Mouse (Mus musculus): ENCODE measurements around the gene Psg17. TPM values are rescaled to one million over a fixed set of nuclear protein-coding genes. Genes with fewer than 3 reads are reported as not detected.
"Not testable (repeated sequence)": the region's sequence is repeated elsewhere in the genome, so short reads cannot be mapped to it uniquely, and the experiment has no call there.

The Psg17 gene
- not detected for total RNA-seq (2021)
- 0.04 and 0.06 TPM in 2 replicates for polyA plus RNA-seq (2012; rRNA removed)
- long read RNA-seq = 0 reads

GRCm38 (mm10) chr7:18821507-18821906 lies at the start of gene Psg17:
Gene Psg17 (minus strand): TSS chr7:18821607.
- H3K27me3 ChIP-seq (ENCODE audit: control insufficient read depth, insufficient read depth, low read length) = no peaks in the 10 kb centered on the region
- no peaks in the 10 kb centered on the region for H3K36me3 ChIP-seq (ENCODE audit: control insufficient read depth, insufficient read depth, low read length)
- TF ChIP-seq CTCF (IDR thresholded peaks at IDR 0.05) (no peak), POLR2A (IDR thresholded peaks at IDR 0.05; ENCODE audit: insufficient read depth, low read depth, low read length) (no peak), EP300 (IDR thresholded peaks at IDR 0.05; ENCODE audit: insufficient read depth, low read depth, low read length) (no peak)
- no peak within 1 kb of the TSS for H3K27ac ChIP-seq
- no peaks in the 10 kb centered on the region for H3K79me2 ChIP-seq (replicated peaks; ENCODE audit: control insufficient read depth, insufficient read depth, low read length)
- no peaks in the 10 kb centered on the region for H3K4me1 ChIP-seq (ENCODE audit: control insufficient read depth, insufficient read depth, low read length)
- no peak for DNase-seq
- no peak within 1 kb of the TSS for H3K9ac ChIP-seq (ENCODE audit: low read depth, low read length)
- WGBS = 60% methylated on average over 3 of the region's 3 CpGs
- intact Hi-C loops (cut with DNase I) = no loop called here
- H3K4me3 ChIP-seq = no peak within 1 kb of the TSS

GRCm38 (mm10) chr7:18871031-18871430 lies 49.6 kb upstream of the Psg17 start, which contains the start of gene Pglyrp1:
Gene Pglyrp1 (plus strand): TSS chr7:18871331.
- H3K27ac ChIP-seq; H3K4me1 ChIP-seq (ENCODE audit: control insufficient read depth, insufficient read depth, low read length); intact Hi-C loops (cut with DNase I); H3K4me3 ChIP-seq; H3K79me2 ChIP-seq (replicated peaks; ENCODE audit: control insufficient read depth, insufficient read depth, low read length); DNase-seq; H3K36me3 ChIP-seq (ENCODE audit: control insufficient read depth, insufficient read depth, low read length); H3K27me3 ChIP-seq (ENCODE audit: control insufficient read depth, insufficient read depth, low read length); H3K9ac ChIP-seq (ENCODE audit: low read depth, low read length): not testable (repeated sequence)
- 100% methylated on average over 1 of the region's 8 CpGs for WGBS

- Histone ChIP-seq H3K36me3 (ENCODE audit: control insufficient read depth, insufficient read depth, low read length) (no peaks in the 10 kb centered on the region), H3K27me3 (ENCODE audit: control insufficient read depth, insufficient read depth, low read length) (no peaks in the 10 kb centered on the region), H3K4me1 (ENCODE audit: control insufficient read depth, insufficient read depth, low read length) (peaks cover 1% of the 10 kb centered on the region; the same call in 1 of the 2 replicates), H3K9ac (ENCODE audit: low read depth, low read length) (no peak overlapping the region), H3K79me2 (replicated peaks; ENCODE audit: control insufficient read depth, insufficient read depth, low read length) (no peaks in the 10 kb centered on the region), H3K27ac (no peak overlapping the region), H3K4me3 (no peak overlapping the region)
- intact Hi-C loops (cut with DNase I) = no loop called here
- peak; percentile 48 for TF ChIP-seq CTCF (IDR thresholded peaks at IDR 0.05)
- TF ChIP-seq EP300 (IDR thresholded peaks at IDR 0.05; ENCODE audit: insufficient read depth, low read depth, low read length) = no peak
- no peak for TF ChIP-seq POLR2A (IDR thresholded peaks at IDR 0.05; ENCODE audit: insufficient read depth, low read depth, low read length)
- 85% methylated on average over 2 of the region's 2 CpGs for WGBS
- DNase-seq = no peak
Observed at GRCm38 (mm10) chr7:18868491-18868890, 47.1 kb upstream of the Psg17 start.

GRCm38 (mm10) chr7:18862801-18863200 lies 41.4 kb upstream of the Psg17 start:
- Histone ChIP-seq H3K9ac (ENCODE audit: low read depth, low read length) (no peak overlapping the region), H3K36me3 (ENCODE audit: control insufficient read depth, insufficient read depth, low read length) (0 out of 2 replicates have a peak, but pooled peaks cover 2% of the 10 kb centered on the region), H3K4me3 (no peak overlapping the region), H3K79me2 (replicated peaks; ENCODE audit: control insufficient read depth, insufficient read depth, low read length) (no peaks in the 10 kb centered on the region), H3K27ac (no peak overlapping the region), H3K4me1 (ENCODE audit: control insufficient read depth, insufficient read depth, low read length) (peaks cover 7% of the 10 kb centered on the region), H3K27me3 (ENCODE audit: control insufficient read depth, insufficient read depth, low read length) (no peaks in the 10 kb centered on the region)
- intact Hi-C loops (cut with DNase I) = no loop called here
- WGBS = 65% methylated on average over 6 of the region's 6 CpGs
- peak in 1 of 2 experiments; percentile 14 for DNase-seq
- no peak for TF ChIP-seq POLR2A (IDR thresholded peaks at IDR 0.05; ENCODE audit: insufficient read depth, low read depth, low read length)

GRCm38 (mm10) chr7:18858310-18858916 lies 37.0 kb upstream of the Psg17 start:
- Histone ChIP-seq H3K27ac (peak overlapping the region; percentile 80), H3K36me3 (ENCODE audit: control insufficient read depth, insufficient read depth, low read length) (0 out of 2 replicates have a peak, but pooled peaks cover 2% of the 10 kb centered on the region), H3K79me2 (replicated peaks; ENCODE audit: control insufficient read depth, insufficient read depth, low read length) (no peaks in the 10 kb centered on the region), H3K4me1 (ENCODE audit: control insufficient read depth, insufficient read depth, low read length) (peaks cover 8% of the 10 kb centered on the region), H3K4me3 (no peak overlapping the region), H3K27me3 (ENCODE audit: control insufficient read depth, insufficient read depth, low read length) (no peaks in the 10 kb centered on the region), H3K9ac (ENCODE audit: low read depth, low read length) (no peak overlapping the region)
- WGBS = 55% methylated on average over 5 of the region's 5 CpGs
- peak; percentile 50 to 53 for DNase-seq
- intact Hi-C loops (cut with DNase I) = loop anchor here (2.0 kb wide), 2 partner anchors 14 to 18 kb away; no protein-coding TSS in a partner anchor
- 0 out of 2 replicates have a peak, but pooled peaks have one; percentile 19 for TF ChIP-seq EP300 (IDR thresholded peaks at IDR 0.05; ENCODE audit: insufficient read depth, low read depth, low read length)
- no peak for TF ChIP-seq POLR2A (IDR thresholded peaks at IDR 0.05; ENCODE audit: insufficient read depth, low read depth, low read length)
- TF ChIP-seq CTCF (IDR thresholded peaks at IDR 0.05) = 0 out of 2 replicates have a peak, but pooled peaks have one; percentile 5

GRCm38 (mm10) chr7:18848395-18848794 lies 27.0 kb upstream of the Psg17 start:
- no peak overlapping the region for H3K9ac ChIP-seq (ENCODE audit: low read depth, low read length)
- no peak overlapping the region for H3K27ac ChIP-seq
- DNase-seq = no peak
- intact Hi-C loops (cut with DNase I) = no loop called here
- no peaks in the 10 kb centered on the region for H3K27me3 ChIP-seq (ENCODE audit: control insufficient read depth, insufficient read depth, low read length)
- no peaks in the 10 kb centered on the region; the same call in 1 of the 2 replicates for H3K4me1 ChIP-seq (ENCODE audit: control insufficient read depth, insufficient read depth, low read length)
- no peak overlapping the region for H3K4me3 ChIP-seq
- no peak for TF ChIP-seq CTCF (IDR thresholded peaks at IDR 0.05)
- no peak for TF ChIP-seq POLR2A (IDR thresholded peaks at IDR 0.05; ENCODE audit: insufficient read depth, low read depth, low read length)
- TF ChIP-seq EP300 (IDR thresholded peaks at IDR 0.05; ENCODE audit: insufficient read depth, low read depth, low read length) = no peak
- 80% methylated on average over 1 of the region's 1 CpGs for WGBS
- H3K36me3 ChIP-seq (ENCODE audit: control insufficient read depth, insufficient read depth, low read length) = no peaks in the 10 kb centered on the region
- H3K79me2 ChIP-seq (replicated peaks; ENCODE audit: control insufficient read depth, insufficient read depth, low read length) = no peaks in the 10 kb centered on the region

Measured in heart, adult 2 months (tissue).